Mouse (Mus musculus) ES-Bruce4 (cell line): Measurements from ENCODE around the gene Cnksr3. TPM values are rescaled to one million over a fixed set of nuclear protein-coding genes. Genes with fewer than 3 reads are reported as not detected.

ENCODE experiments used
- H3K27ac ChIP-seq: 2 replicates; pipeline ENCODE4 v1.5.1; 2012; ENCODE audit warnings: low read length, inconsistent platforms; ENCODE audit not compliant: insufficient read depth
- H3K27me3 ChIP-seq: 2 replicates; pipeline ENCODE4 v1.6.1; 2012; ENCODE audit warnings: mild to moderate bottlenecking, low read length, inconsistent platforms; ENCODE audit not compliant: control insufficient read depth, poor library complexity, insufficient read depth, severe bottlenecking
- H3K36me3 ChIP-seq: 2 replicates; pipeline ENCODE4 v1.6.1; 2012; ENCODE audit warnings: inconsistent platforms, mild to moderate bottlenecking, low read length, moderate library complexity; ENCODE audit not compliant: control insufficient read depth, poor library complexity, insufficient read depth, severe bottlenecking
- H3K4me1 ChIP-seq: one replicate; pipeline ENCODE4 v1.8.1; 2011; ENCODE audit warnings: low read length; ENCODE audit not compliant: control insufficient read depth, insufficient read depth
- H3K4me3 ChIP-seq: 2 replicates; pipeline ENCODE4 v1.5.1; 2011; ENCODE audit warnings: low read depth, mild to moderate bottlenecking, low read length
- H3K9ac ChIP-seq: 2 replicates; pipeline ENCODE4 v1.6.1; 2012; ENCODE audit warnings: low read depth, mild to moderate bottlenecking, inconsistent platforms; ENCODE audit not compliant: poor library complexity, severe bottlenecking
- H3K9me3 ChIP-seq: replicated peaks from 2 replicates; pipeline ENCODE4 v1.6.1; 2012; ENCODE audit warnings: mild to moderate bottlenecking, low read length, inconsistent platforms; ENCODE audit not compliant: control insufficient read depth, poor library complexity, insufficient read depth, severe bottlenecking
- CTCF ChIP-seq: IDR thresholded peaks from one replicate; pipeline ENCODE4 v1.8.1; 2011; ENCODE audit warnings: low read depth, low read length
- EP300 ChIP-seq: IDR thresholded peaks from 2 replicates; pipeline ENCODE4 v1.6.1; 2011; ENCODE audit warnings: low read depth, low read length; ENCODE audit not compliant: insufficient read depth
- POLR2A ChIP-seq: IDR thresholded peaks from one replicate; pipeline ENCODE4 v1.8.1; 2011; ENCODE audit warnings: low read length; ENCODE audit not compliant: insufficient read depth
- polyA plus RNA-seq: library from polyadenylated mRNA; stranded (reverse); fragments of >200 nt; gene quantifications from 2 replicates; pipeline ENCODE4 v1.2.4, GENCODE M21; 2011; ENCODE audit warnings: low read depth; ENCODE audit not compliant: missing spikeins, insufficient read depth, insufficient read length

Gene Cnksr3
- polyA plus RNA-seq, 1 experiment = 12.0 TPM

GRCm38 (mm10) chr10:7113144-7113543, 98.9 kb downstream of the Cnksr3 start:
- Histone ChIP-seq H3K36me3 (no peaks in the 10 kb centered on the region), H3K9ac (no peak overlapping the region), H3K9me3 (no peaks in the 10 kb centered on the region), H3K27me3 (no peaks in the 10 kb centered on the region), H3K4me3 (no peak overlapping the region), H3K4me1 (no peaks in the 10 kb centered on the region), H3K27ac (no peak overlapping the region)
- no peak for TF ChIP-seq POLR2A
- no peak for TF ChIP-seq CTCF
- TF ChIP-seq EP300 = no peak

DNA sequence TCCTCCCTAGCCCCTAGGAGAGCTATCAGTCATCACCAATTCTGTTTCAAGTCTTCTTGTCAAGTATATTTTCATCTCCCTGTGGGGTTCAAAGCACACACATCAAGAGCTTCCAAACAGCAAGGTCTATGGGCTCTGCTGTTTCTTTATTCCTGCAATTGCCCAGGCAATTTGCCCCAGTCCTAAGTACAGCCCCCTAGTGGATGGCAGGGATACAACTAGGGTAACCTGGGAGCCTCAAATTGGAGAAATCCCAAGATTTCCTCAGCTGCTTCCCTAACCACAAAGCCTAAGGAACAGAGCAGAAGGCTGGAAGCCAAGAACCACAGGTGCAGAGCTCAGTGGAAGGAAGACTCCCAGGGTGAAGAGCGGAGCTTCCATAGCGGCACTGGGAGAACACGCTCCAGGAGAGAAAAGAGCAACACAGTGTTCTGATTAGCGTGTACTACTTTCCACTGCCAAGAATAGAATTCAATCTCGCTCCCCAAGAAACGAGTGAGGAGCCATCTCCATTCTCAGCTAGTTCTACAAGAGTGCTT, 100.5 kb downstream of the Cnksr3 start:
- Histone ChIP-seq H3K4me3 (no peak overlapping the region), H3K4me1 (no peaks in the 10 kb centered on the region), H3K9ac (no peak overlapping the region), H3K27ac (no peak overlapping the region), H3K27me3 (no peaks in the 10 kb centered on the region), H3K9me3 (no peaks in the 10 kb centered on the region), H3K36me3 (no peaks in the 10 kb centered on the region)
- TF ChIP-seq EP300 (no peak), POLR2A (no peak), CTCF (no peak)

GRCm38 (mm10) chr10:7103872-7104271, 108.2 kb downstream of the Cnksr3 start:
- Histone ChIP-seq H3K9me3 (peaks cover 13% of the 10 kb centered on the region), H3K36me3 (no peaks in the 10 kb centered on the region), H3K27me3 (no peaks in the 10 kb centered on the region), H3K27ac (no peak overlapping the region), H3K4me3 (no peak overlapping the region), H3K9ac (no peak overlapping the region), H3K4me1 (no peaks in the 10 kb centered on the region)
- TF ChIP-seq EP300 = no peak
- no peak for TF ChIP-seq POLR2A
- TF ChIP-seq CTCF = no peak

DNA sequence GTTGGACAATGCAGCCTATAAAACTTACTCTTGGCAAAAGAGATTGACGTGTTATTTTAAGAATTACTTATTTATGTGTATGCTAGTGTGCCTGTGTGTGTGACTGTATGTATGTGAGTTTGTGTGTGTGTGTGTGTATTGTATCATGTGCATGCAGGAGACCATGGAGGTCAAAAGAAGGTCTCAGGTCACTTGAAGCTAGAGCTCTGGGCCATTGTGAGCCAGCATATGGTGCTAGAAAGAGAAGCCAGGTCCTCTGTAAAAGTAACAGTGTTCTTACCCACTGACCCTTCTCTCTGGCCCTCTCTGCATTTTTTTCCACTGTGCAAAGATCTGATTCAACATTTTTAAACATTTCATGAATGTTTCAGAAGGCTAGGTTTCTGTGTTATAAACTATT, 134.1 kb downstream of the Cnksr3 start:
- no peak for TF ChIP-seq EP300
- TF ChIP-seq CTCF = no peak
- TF ChIP-seq POLR2A = no peak
- Histone ChIP-seq H3K36me3 (no peaks in the 10 kb centered on the region), H3K9me3 (no peaks in the 10 kb centered on the region), H3K4me1 (no peaks in the 10 kb centered on the region), H3K27me3 (no peaks in the 10 kb centered on the region), H3K27ac (no peak overlapping the region), H3K9ac (no peak overlapping the region), H3K4me3 (no peak overlapping the region)

GRCm38 (mm10) chr10:7077389-7077808, 134.6 kb downstream of the Cnksr3 start:
- H3K4me3 ChIP-seq = no peak overlapping the region
- H3K27ac ChIP-seq = no peak overlapping the region
- H3K9ac ChIP-seq = no peak overlapping the region
- H3K4me1 ChIP-seq = no peaks in the 10 kb centered on the region
- no peaks in the 10 kb centered on the region for H3K36me3 ChIP-seq
- no peaks in the 10 kb centered on the region for H3K27me3 ChIP-seq
- TF ChIP-seq POLR2A (no peak), CTCF (no peak), EP300 (no peak)
- no peaks in the 10 kb centered on the region for H3K9me3 ChIP-seq

DNA sequence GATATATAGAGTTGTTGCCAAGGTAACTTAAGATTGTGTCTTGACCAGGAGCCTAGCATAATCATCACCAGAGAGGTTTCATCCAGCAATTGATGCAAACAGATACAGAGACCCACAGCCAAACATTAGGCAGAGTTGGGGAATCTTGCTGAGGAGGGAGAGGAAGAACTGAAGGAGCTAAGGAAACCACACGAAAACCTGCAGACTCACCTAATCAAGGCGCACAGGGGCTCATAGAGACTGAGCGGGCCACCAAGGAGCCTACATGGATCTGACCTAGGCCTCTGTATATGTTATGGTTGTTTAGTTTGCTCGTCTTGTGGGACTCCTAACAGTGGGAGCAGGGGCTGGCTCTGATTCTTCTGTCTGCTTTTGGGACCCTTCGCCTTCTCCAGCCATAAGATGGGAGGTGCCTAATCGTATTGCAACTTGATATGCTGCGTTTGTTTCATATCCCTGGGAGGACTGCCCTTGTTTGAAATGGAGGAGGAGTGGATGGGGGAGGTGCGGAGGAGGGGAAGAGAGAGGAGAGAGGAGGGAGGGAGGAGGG, 135.3 kb downstream of the Cnksr3 start:
- H3K27ac ChIP-seq = no peak overlapping the region
- no peak overlapping the region for H3K9ac ChIP-seq
- no peaks in the 10 kb centered on the region for H3K4me1 ChIP-seq
- H3K27me3 ChIP-seq = no peaks in the 10 kb centered on the region
- TF ChIP-seq POLR2A (no peak), EP300 (no peak), CTCF (no peak)
- H3K4me3 ChIP-seq = no peak overlapping the region
- H3K36me3 ChIP-seq = no peaks in the 10 kb centered on the region
- H3K9me3 ChIP-seq = no peaks in the 10 kb centered on the region
